Mouse (Mus musculus): ENCODE results near the gene Tada1.

Gene Tada1

DNA sequence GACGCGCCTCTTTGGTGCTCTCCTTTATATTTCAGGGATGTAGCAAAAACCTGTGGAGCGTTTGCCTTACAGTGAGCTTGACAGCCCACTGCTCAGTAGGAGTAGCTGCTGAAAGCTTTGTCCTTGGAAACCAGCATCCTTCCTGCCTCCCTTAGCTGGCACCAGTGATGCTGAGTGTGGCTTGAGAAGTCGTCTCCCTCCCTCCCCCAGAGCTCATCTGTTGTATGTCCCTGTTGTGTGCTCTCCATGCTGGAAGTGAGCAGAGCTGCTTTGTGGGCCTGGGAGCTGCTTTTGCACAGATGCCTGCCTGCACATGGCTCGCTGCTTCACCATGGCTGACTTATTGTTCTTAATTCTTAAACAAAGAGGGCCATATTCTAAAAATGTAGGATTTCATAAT is 6.5 kb downstream of the Tada1 start:
- no peak for DNase-seq

DNA sequence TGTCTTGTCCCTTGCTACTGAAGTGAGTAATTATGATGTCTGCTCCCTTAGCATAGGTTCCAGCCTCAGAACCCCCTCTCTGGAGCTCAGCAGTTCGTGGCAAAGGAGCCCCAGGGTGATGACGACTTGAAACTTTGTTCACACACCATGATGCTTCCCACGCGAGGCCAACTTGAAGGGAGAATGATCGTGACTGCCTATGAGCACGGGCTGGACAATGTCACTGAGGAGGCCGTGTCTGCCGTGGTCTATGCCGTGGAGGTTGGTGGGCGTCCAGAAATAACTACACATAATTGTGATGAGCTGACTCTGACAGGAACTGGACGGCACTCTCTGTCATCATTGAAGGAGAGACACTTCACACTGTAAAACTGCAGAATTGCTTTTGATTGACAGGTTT is 9.6 kb downstream of the Tada1 start:
- DNase-seq, result no peak

DNA sequence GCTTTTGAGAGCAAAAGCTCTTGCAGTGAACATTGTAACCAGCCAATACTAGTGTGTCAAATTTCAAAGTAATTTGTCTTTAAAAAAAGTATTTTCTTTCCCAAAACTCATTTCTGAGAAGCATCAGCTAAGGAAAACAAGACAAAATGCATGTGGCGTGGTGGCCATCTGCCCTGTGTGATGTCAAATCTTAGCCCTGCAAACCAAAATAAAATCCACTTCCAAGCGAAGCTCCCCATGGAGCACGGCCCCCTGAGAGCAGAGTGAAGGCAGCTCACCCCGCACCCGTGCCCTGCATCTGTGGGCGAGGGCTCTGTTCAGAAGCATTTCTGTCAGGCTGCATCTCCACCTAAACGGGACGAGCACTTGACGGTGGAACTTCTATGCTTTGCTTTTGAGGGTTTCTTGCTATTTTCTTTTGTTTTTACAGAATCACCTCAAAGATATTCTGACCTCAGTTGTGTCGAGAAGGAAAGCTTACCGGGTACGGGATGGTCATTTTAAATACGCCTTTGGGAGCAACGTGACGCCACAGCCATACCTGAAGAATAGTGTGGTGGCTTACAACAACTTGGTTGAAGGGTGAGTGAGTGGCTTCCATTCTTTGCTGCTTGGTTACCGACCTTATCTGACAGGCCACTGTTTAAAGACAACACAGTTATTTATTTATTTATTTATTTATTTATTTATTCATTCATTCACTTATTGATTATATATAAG is 10.7 kb downstream of the Tada1 start:
- DNase-seq, result no peak

DNA sequence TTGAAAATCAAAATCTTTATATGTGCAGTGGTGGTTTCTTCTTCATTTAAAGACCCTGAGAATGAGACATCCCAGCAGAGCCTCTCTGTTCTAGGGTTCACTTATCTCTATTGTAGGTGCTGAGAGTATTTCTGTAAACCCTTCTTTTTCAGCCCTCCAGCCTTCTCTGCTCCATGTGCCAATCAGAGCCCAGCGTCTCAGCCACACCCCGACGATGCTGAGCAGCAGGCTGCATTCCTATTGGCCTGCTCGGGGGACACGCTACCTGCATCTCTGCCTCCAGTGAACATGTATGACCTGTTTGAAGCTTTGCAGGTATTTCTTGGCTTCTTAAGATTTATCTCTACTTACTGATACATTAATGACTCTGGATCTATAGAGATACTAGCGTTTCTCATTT is 12.8 kb downstream of the Tada1 start:
- no peak for DNase-seq

DNA sequence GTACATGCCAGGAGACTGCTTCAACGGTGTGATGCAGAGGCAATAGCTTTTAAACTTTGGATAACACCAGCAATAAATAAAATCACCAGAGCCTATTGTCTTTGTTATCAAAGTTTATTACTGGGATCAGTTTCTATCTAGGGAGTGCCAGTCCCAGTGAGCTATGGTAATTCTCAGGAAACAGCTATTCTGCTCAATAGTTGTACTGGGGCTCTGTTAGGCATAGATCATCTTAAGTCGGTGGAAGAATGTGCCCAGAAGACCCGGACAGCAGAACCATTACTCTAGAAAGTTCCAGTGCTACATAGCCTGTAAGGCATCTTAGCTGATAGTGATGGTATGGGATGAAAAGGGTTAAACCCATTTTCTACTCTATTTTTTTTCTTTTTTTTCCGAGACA is 15.9 kb downstream of the Tada1 start:
- no peak for DNase-seq

DNA sequence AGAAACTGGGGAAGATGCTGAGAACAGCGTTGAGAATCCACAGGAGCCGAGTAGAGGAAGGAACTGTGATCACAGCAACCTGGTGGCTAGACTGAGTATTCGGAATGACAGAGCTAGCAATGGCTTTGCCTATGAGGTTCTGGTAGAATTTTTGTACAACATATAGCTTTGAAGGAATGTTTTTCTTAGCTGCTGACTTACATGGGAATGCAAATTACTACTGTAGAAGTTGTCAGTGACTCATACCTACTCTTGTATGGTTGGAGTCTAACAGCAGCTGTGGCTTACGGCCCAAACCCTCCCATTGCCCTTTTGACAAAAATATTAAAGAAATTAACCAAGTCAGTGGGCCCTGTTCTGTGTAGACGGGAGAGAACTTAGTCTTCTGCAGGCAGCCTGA is 16.8 kb downstream of the Tada1 start:
- DNase-seq, result no peak

DNA sequence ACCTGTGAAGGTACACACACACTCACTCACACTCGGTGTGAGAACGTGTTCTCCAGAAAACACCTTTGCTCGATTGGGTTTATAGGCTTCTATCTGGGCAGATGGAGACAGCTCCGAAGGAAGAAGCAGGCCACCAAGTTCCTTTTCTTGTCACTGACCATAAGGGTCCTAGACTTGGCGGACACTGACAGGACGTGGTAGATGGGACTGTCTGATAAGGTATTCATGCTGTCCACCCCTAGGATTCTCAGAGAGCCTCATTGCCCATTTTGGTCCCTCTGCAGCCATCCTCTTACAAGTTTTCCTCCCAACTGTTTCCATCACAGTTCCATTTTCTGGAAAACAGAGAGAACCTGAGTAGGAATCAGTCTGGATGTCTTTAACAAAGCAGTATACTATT is 17.5 kb downstream of the Tada1 start:
- DNase-seq, result no peak

DNA sequence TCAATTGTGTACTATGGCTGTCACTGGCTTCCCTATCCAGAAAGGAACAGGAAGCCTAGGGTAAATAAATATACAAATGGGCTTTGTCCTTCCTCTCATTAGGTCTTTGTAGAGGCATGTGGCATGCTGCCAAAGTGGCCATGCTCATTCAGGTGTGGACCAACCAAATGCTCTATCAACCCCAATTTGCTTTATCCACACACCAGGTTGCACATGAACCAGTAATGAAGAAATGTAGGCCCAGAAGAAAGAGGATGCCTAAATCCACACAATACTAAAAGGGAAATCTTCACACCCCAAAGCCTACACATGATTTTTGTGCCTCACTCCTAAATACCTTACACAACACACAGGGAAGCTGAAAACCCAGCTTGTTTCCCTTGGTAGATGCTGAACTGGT is 22.6 kb downstream of the Tada1 start:
- DNase-seq, result no peak

DNA sequence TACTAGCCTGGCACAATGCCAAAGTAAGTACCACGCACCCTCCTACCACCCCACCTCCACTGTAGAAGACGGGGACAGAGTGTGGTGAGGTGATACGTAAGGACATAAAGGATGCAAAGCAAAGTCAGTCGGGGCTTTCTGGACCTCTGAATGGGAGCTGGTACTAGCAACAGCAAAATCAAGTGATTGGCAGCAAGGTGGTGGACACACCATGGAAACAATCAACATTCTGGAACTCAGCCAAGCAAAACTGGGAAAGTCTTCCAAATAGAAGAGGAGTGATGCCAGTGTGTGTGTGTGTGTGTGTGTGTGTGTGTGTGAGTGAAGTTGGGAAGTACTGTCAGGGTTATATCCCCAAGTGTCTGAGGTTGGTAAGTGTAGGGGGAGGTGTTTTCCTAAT is 23.1 kb downstream of the Tada1 start:
- no peak for DNase-seq

DNA sequence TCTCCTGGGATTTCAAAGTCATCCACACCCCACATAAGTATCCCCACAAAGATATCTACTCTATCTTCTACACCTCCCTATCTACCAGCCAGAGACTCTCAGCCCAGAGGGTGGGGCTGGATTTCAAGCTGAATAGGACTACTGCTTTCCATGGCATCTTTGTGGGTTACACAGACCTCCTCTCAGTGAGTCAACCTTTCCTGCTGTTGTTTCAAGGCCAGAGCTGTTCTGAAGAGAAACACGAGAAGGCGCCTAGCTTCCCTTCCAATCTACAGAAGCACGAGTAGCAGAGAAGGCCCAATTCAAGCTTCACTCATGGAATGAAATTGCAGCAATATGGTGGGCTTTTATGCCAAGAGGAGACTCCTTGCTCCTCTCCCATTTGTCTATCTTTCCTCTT is 24.9 kb downstream of the Tada1 start:
- no peak for DNase-seq

DNA sequence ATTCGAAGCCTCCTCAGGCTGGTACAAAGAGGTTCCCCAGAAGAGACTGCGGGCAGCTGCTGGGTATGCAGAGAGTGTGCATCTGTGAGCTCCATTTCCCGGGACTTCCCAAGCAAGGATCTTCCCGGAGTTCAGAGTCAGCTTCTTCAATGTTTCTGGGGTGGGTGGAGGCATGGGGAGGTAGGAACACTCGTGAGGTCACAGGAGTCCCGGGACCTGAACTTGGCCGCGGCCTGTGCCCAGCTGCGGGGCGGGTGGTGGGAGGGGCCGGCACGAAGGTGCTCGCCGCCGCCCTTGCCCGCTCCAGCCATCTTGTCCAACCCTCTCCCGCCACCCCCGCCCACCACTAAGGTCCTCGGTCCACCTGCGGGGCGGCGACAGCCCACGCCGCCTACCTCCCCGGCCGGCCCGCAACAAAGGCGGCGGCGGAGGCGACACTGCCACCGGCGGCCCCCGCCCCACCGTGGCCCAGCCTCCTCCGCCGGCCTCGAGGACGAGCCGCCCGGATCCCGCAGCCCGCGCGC is 30.3 kb downstream of the Tada1 start:
- peak in 1 of 2 experiments; percentile 42 for DNase-seq

DNA sequence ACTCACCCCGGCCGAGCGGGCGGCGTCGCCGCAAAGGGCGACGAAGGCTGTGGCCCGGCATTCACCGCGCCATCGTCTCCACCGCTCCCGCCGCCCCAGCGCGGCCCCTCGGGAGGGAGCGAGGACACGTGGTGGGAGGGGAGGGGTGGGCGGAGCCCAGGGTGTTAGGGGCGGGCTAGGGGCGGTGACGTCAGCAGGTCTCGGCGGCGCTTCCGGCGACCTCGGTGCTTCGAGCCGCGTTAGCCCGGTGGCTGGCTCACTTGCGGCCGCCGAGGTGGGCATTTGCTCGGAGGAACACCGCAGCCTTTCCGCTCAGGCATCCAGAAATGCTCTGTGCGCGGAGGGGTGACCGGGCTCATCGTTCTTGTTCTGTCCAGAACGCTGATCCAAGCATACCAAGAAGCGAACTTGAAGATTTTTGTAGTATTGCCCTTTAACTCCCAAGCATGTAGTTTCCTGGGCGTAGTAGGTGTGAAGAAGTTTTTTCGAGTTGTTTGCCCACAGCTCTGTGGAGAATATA is 30.9 kb downstream of the Tada1 start, which contains the start of gene Pogk:
Pogk (minus strand) TSS at position 163 of the 520 bp plus-strand sequence.
- peak; percentile 83 to 85 for DNase-seq

DNA sequence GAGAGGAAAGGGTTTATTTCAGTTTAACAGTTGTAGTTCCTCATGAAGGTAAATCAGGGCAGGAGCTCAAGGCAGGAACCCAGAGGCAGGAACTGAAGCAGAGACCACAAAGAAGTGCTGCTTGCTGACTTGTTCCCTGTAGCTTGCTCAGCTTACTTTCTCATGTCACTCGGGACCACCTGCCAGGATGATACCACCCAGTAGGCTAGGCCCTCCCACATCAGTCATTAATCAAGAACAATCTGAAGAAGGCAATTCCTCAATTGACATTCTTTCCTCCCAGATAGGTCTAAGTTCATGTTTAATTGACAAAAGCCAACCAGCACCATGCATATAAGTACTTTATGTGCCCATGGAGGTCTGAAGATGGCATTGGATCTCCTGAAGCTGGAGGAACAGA is 32.6 kb downstream of the Tada1 start:
- no peak for DNase-seq

DNA sequence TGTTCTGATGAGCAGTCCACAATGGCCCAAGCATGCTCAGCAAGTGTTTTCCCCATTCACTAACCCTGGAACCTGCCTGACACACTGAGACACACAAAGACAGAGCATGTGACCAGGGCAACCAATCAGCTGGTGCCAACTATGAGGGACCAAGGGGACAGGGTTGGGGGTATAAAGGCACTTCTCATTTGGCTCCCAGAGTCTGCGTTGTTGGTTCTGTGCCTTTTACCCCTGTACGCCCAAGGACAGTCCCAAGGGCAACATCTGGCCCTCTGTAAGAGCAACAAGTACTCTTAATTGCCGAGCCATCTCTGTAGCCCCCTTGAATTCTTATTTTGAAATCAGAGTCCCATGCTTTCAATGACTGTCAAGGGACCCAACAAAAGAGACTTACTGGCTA is 33.4 kb downstream of the Tada1 start:
- DNase-seq, result no peak

DNA sequence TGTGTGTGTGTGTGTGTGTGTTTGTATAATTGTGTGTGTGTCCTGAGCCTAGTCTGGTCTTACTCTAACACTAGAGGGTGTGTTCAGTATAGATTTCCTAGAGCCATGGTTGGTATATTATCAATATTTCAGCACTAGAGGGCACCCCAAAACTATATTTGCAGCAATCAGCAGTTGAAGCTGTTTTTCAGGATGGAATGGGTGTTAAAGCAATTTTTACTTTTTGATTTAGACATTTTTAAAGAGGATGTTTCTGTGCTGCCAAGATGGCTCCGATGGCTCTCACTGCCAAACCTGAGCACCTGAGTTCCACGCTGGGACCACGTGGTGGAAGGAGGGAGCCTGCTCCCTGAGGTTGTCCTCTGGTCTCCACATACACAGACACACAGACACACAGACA is 50.2 kb downstream of the Tada1 start:
- DNase-seq, result no peak

DNA sequence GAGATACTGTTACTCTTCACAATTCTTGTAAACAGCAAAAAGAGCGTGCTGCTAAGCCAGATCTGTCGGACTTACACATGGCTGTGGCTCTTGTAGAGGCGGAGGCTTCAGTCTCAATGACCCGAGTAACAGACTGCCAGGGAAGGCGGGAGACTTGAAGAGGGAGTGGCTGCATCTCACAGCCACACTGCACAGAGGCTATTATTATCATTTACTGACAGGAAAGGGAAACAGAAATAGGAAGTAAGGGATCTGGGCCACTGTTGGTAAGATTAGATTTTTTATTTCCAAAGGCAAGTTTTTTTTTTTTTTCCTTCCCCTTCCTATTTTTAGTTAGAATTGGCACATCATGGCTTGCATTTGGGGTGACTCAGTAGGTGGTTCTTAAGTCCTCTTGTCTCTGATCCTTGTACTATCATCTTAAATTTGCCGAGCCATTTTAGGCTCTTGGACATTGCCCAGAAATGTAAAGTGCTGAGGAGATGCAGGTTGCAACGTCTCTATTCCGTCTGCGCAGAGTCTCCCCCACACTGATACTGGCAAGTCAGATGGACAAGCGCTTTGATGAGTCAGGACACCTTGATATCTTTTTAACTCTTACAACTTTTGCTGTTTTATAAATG is 51.0 kb downstream of the Tada1 start:
- DNase-seq, result no peak

DNA sequence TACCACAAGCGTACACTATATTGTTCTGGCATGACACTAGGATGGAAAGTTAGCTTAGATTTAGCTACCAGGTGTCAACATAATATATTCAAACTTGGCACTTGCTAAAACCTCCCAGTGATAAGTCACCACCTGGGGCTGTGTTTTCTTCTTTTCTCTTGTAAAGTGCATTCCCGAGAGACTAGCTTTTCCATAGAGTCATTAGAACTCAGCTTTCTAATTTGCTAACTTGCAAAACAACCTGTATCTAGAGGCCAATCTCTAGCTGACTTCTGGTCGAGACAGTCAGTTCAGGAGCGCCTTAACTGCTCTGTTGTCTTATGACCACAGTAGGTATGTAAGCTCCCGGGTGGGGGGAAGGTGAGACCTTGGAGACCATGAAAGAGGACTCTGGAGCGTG is 60.5 kb downstream of the Tada1 start:
- DNase-seq, result no peak

DNA sequence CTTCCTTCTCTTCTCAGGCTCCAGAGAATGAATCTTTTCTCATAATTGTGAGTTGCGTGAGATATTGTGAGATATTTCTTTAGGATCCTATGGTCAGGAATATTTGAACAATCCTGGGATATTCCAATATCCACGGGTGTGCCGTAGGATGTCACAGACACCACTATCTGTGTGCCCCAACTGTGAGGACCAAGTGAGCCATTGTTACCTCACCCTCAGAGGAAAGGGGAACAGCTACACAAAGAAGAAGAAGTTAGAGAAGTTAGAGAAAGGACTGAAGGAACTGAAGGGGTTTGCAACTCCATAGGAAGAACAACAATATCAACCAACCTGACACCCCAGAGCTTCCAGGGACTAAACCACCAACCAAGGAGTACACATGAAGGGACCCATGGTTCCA is 63.1 kb downstream of the Tada1 start:
- no peak for DNase-seq

Data from B cell, adult 2 months (primary cell).